Comparison of ENCODE assay signal across 14 mouse cellular contexts in genomic region chr7:127276519-127276961, GRCm38 (mm10). TPM values are rescaled to one million over a fixed set of nuclear protein-coding genes. Genes with fewer than 3 reads are reported as not detected.
DNase-seq lines count a peak whose midpoint lies in the region; ATAC-seq and TF ChIP-seq lines count a peak whose summit lies in the region.
"Had no signal": no experiment of that assay in that cellular context is flagged by ENCODE, and none has a peak within 500 bp of the region (broad histone marks: within the 10 kb centered on the region; RNA-seq: fewer than 3 reads in every experiment).

No protein-coding gene starts in this region.

- H3K27me3 ChIP-seq in midbrain, embryonic 11.5 days (ENCODE audit: control insufficient read depth, insufficient read depth, low read length): no peaks in the 10 kb centered on the region
- no peaks in the 10 kb centered on the region for H3K27me3 ChIP-seq in midbrain, embryonic 16.5 days (ENCODE audit: control insufficient read depth, insufficient read depth, low read depth, low read length)
- no peaks in the 10 kb centered on the region for H3K27me3 ChIP-seq in kidney, postnatal 0 days (ENCODE audit: insufficient read depth, low read length)
- no peaks in the 10 kb centered on the region for H3K27me3 ChIP-seq in liver, embryonic 14.5 days (ENCODE audit: control insufficient read depth, insufficient read depth, low read length)
- H3K27me3 ChIP-seq: embryonic facial prominence, embryonic 13.5 days had no signal

- DNase-seq in midbrain, embryonic 11.5 days (ENCODE audit: low spot score, missing footprints): peak; percentile 44
- DNase-seq in kidney, postnatal 0 days (ENCODE audit: low spot score): peak; percentile 51
- no peak for DNase-seq in liver, embryonic 14.5 days (ENCODE audit: low read depth in 3 of 3, low spot score in 3 of 3)
- peak; percentile 81 for DNase-seq in yolk sac, embryonic 10.5 days (ENCODE audit: low spot score)
- DNase-seq in urinary bladder, postnatal 10 days (ENCODE audit: low spot score): no peak
- DNase-seq in frontal cortex, postnatal 10 days (ENCODE audit: low spot score in 2 of 2): no peak
- no peak for DNase-seq in MN1 (ENCODE audit: low spot score)
- DNase-seq: cerebellum, adult 11 months; gastrocnemius, postnatal 36 days; heart, postnatal 4 days; layer of hippocampus, postnatal 36 days had no signal

- no peak overlapping the region for H3K4me2 ChIP-seq in midbrain, embryonic 11.5 days
- no peak overlapping the region for H3K4me2 ChIP-seq in midbrain, embryonic 16.5 days (ENCODE audit: low read length)
- no peak overlapping the region for H3K4me2 ChIP-seq in kidney, postnatal 0 days (ENCODE audit: low read length)
- H3K4me2 ChIP-seq in liver, embryonic 14.5 days (ENCODE audit: low read depth): no peak overlapping the region
- H3K4me2 ChIP-seq: embryonic facial prominence, embryonic 13.5 days had no signal

- 75% methylated on average over 5 of the region's 5 CpGs for WGBS in midbrain, embryonic 11.5 days
- 80% methylated on average over 5 of the region's 5 CpGs for WGBS in midbrain, embryonic 16.5 days
- 31% methylated on average over 5 of the region's 5 CpGs for WGBS in kidney, postnatal 0 days
- 60% methylated on average over 5 of the region's 5 CpGs for WGBS in liver, embryonic 14.5 days (ENCODE audit: insufficient replicate concordance)

- no peak overlapping the region for H3K27ac ChIP-seq in midbrain, embryonic 11.5 days (ENCODE audit: low read depth, low read length)
- H3K27ac ChIP-seq in midbrain, embryonic 16.5 days (ENCODE audit: low read length): no peak overlapping the region
- H3K27ac ChIP-seq in kidney, postnatal 0 days: peak overlapping the region; percentile 81
- H3K27ac ChIP-seq in liver, embryonic 14.5 days: peak overlapping the region; percentile 27; the same call in 1 of the 2 replicates
- H3K27ac ChIP-seq: embryonic facial prominence, embryonic 13.5 days; heart, embryonic 10.5 days had no signal

- 0 out of 2 replicates have a peak, but pooled peaks cover under 1% of the 10 kb centered on the region for H3K36me3 ChIP-seq in midbrain, embryonic 11.5 days (ENCODE audit: control insufficient read depth, insufficient read depth, low read length)
- no peaks in the 10 kb centered on the region for H3K36me3 ChIP-seq in midbrain, embryonic 16.5 days (ENCODE audit: control insufficient read depth, insufficient read depth, low read length)
- peaks cover 3% of the 10 kb centered on the region; the same call in 1 of the 2 replicates for H3K36me3 ChIP-seq in kidney, postnatal 0 days (ENCODE audit: insufficient read depth, low read length)
- H3K36me3 ChIP-seq in liver, embryonic 14.5 days (replicated peaks; ENCODE audit: control insufficient read depth, insufficient read depth, low read depth): peaks cover 4% of the 10 kb centered on the region

- peaks cover 11% of the 10 kb centered on the region for H3K4me1 ChIP-seq in midbrain, embryonic 11.5 days (ENCODE audit: control insufficient read depth, insufficient read depth, low read length)
- H3K4me1 ChIP-seq in midbrain, embryonic 16.5 days (ENCODE audit: control insufficient read depth, insufficient read depth, low read length): peaks cover 16% of the 10 kb centered on the region
- peaks cover 17% of the 10 kb centered on the region for H3K4me1 ChIP-seq in kidney, postnatal 0 days (replicated peaks; ENCODE audit: insufficient read depth, low read length)
- peaks cover 6 to 29% of the 10 kb centered on the region in 2 experiments for H3K4me1 ChIP-seq in liver, embryonic 14.5 days (replicated peaks; ENCODE audit: control insufficient read depth in 2 of 2, insufficient read depth in 2 of 2, low read length in 1 of 2)

- no peak for ATAC-seq in midbrain, embryonic 11.5 days (ENCODE audit: low FRiP score)
- no peak for ATAC-seq in midbrain, embryonic 16.5 days
- no peak for ATAC-seq in kidney, postnatal 0 days (replicated peaks; ENCODE audit: low FRiP score, low read depth)
- no peak for ATAC-seq in liver, embryonic 14.5 days (ENCODE audit: insufficient read depth)

- H3K9ac ChIP-seq in midbrain, embryonic 11.5 days (ENCODE audit: low read length): no peak overlapping the region
- H3K9ac ChIP-seq in midbrain, embryonic 16.5 days (ENCODE audit: low read depth, low read length): no peak overlapping the region
- no peak overlapping the region for H3K9ac ChIP-seq in kidney, postnatal 0 days (ENCODE audit: low read depth, low read length)
- no peak overlapping the region for H3K9ac ChIP-seq in liver, embryonic 14.5 days (replicated peaks)
- H3K9ac ChIP-seq: embryonic facial prominence, embryonic 13.5 days had no signal

- TF ChIP-seq EP300 in liver, embryonic 14.5 days (IDR thresholded peaks at IDR 0.05; ENCODE audit: low read depth): no peak

- no peak overlapping the region for H3K4me3 ChIP-seq in midbrain, embryonic 11.5 days (ENCODE audit: low read depth, low read length)
- no peak overlapping the region for H3K4me3 ChIP-seq in midbrain, embryonic 16.5 days (ENCODE audit: low read depth, low read length)
- H3K4me3 ChIP-seq in kidney, postnatal 0 days (replicated peaks; ENCODE audit: low read depth, low read length): no peak overlapping the region
- H3K4me3 ChIP-seq in liver, embryonic 14.5 days (ENCODE audit: insufficient read depth in 1 of 2, low read depth in 2 of 2, low read length in 2 of 2): no peak overlapping the region
- H3K4me3 ChIP-seq: embryonic facial prominence, embryonic 13.5 days; heart, embryonic 10.5 days had no signal

- no peak for TF ChIP-seq CTCF in kidney, postnatal 0 days (IDR thresholded peaks at IDR 0.05; ENCODE audit: low read depth)
- TF ChIP-seq CTCF in liver, embryonic 14.5 days (IDR thresholded peaks at IDR 0.05; ENCODE audit: low read depth): no peak

- no peaks in the 10 kb centered on the region for H3K9me3 ChIP-seq in midbrain, embryonic 11.5 days (ENCODE audit: control insufficient read depth, low read length)
- H3K9me3 ChIP-seq in midbrain, embryonic 16.5 days (replicated peaks; ENCODE audit: control insufficient read depth, low read length, poor library complexity, severe bottlenecking): no peaks in the 10 kb centered on the region
- no peaks in the 10 kb centered on the region for H3K9me3 ChIP-seq in kidney, postnatal 0 days (replicated peaks; ENCODE audit: low read length)
- no peaks in the 10 kb centered on the region for H3K9me3 ChIP-seq in liver, embryonic 14.5 days (ENCODE audit: control insufficient read depth, low read length)
- H3K9me3 ChIP-seq: embryonic facial prominence, embryonic 13.5 days; heart, embryonic 10.5 days had no signal

RNA-seq across cellular contexts. Expression of gene Sephs2, which starts 2.7 kb away (rescaled TPM):
- 79.0 and 84.5 TPM in 2 replicates for polyA plus RNA-seq in midbrain, embryonic 11.5 days (2014; fragmentation: Nextera tagmentation; extraction: Ambion mirVana)
- 59.4 and 59.7 TPM in 2 replicates for polyA plus RNA-seq in midbrain, embryonic 16.5 days (2015; fragmentation: Nextera tagmentation; extraction: Ambion mirVana)
- polyA plus RNA-seq in kidney, postnatal 0 days (2015; fragmentation: Nextera tagmentation; extraction: Ambion mirVana): 207 and 215 TPM in 2 replicates
- 35.0 and 44.9 TPM in 2 replicates for polyA plus RNA-seq in liver, embryonic 14.5 days (2012; rRNA removed)
- 143 and 155 TPM in 2 replicates for polyA plus RNA-seq in liver, embryonic 14.5 days (2014; fragmentation: Nextera tagmentation; extraction: Ambion mirVana)

RNA-seq across cellular contexts. Expression of gene Dctpp1, which starts 16.0 kb away (rescaled TPM):
- 235 and 254 TPM in 2 replicates for polyA plus RNA-seq in midbrain, embryonic 11.5 days (2014; fragmentation: Nextera tagmentation; extraction: Ambion mirVana)
- polyA plus RNA-seq in midbrain, embryonic 16.5 days (2015; fragmentation: Nextera tagmentation; extraction: Ambion mirVana): 112 and 120 TPM in 2 replicates
- 146 and 157 TPM in 2 replicates for polyA plus RNA-seq in kidney, postnatal 0 days (2015; fragmentation: Nextera tagmentation; extraction: Ambion mirVana)
- polyA plus RNA-seq in liver, embryonic 14.5 days (2012; rRNA removed): 62.2 and 82.9 TPM in 2 replicates
- 104 and 117 TPM in 2 replicates for polyA plus RNA-seq in liver, embryonic 14.5 days (2014; fragmentation: Nextera tagmentation; extraction: Ambion mirVana)

RNA-seq across cellular contexts. Expression of gene Itgal, which starts 19.5 kb away (rescaled TPM):
- 0.63 and 0.69 TPM in 2 replicates for polyA plus RNA-seq in midbrain, embryonic 11.5 days (2014; fragmentation: Nextera tagmentation; extraction: Ambion mirVana)
- 0.25 and 0.31 TPM in 2 replicates for polyA plus RNA-seq in midbrain, embryonic 16.5 days (2015; fragmentation: Nextera tagmentation; extraction: Ambion mirVana)
- 0.93 and 1.1 TPM in 2 replicates for polyA plus RNA-seq in kidney, postnatal 0 days (2015; fragmentation: Nextera tagmentation; extraction: Ambion mirVana)
- 6.4 and 6.7 TPM in 2 replicates for polyA plus RNA-seq in liver, embryonic 14.5 days (2012; rRNA removed)
- polyA plus RNA-seq in liver, embryonic 14.5 days (2014; fragmentation: Nextera tagmentation; extraction: Ambion mirVana): 4.0 and 4.8 TPM in 2 replicates

RNA-seq across cellular contexts. Expression of gene Zfp771, which starts 32.5 kb away (rescaled TPM):
- polyA plus RNA-seq in midbrain, embryonic 11.5 days (2014; fragmentation: Nextera tagmentation; extraction: Ambion mirVana): 49.3 and 54.0 TPM in 2 replicates
- polyA plus RNA-seq in midbrain, embryonic 16.5 days (2015; fragmentation: Nextera tagmentation; extraction: Ambion mirVana): 64.5 and 70.4 TPM in 2 replicates
- 46.2 and 49.3 TPM in 2 replicates for polyA plus RNA-seq in kidney, postnatal 0 days (2015; fragmentation: Nextera tagmentation; extraction: Ambion mirVana)
- 19.6 and 21.6 TPM in 2 replicates for polyA plus RNA-seq in liver, embryonic 14.5 days (2012; rRNA removed)
- polyA plus RNA-seq in liver, embryonic 14.5 days (2014; fragmentation: Nextera tagmentation; extraction: Ambion mirVana): 11.0 TPM in 2 replicates

RNA-seq across cellular contexts. Expression of gene Sept1, which starts 43.6 kb away (rescaled TPM):
- 24.6 and 29.8 TPM in 2 replicates for polyA plus RNA-seq in midbrain, embryonic 11.5 days (2014; fragmentation: Nextera tagmentation; extraction: Ambion mirVana)
- polyA plus RNA-seq in midbrain, embryonic 16.5 days (2015; fragmentation: Nextera tagmentation; extraction: Ambion mirVana): 14.3 and 15.5 TPM in 2 replicates
- polyA plus RNA-seq in kidney, postnatal 0 days (2015; fragmentation: Nextera tagmentation; extraction: Ambion mirVana): 16.7 and 20.5 TPM in 2 replicates
- 10.3 and 16.1 TPM in 2 replicates for polyA plus RNA-seq in liver, embryonic 14.5 days (2012; rRNA removed)
- polyA plus RNA-seq in liver, embryonic 14.5 days (2014; fragmentation: Nextera tagmentation; extraction: Ambion mirVana): 7.0 TPM in 2 replicates

Comparison
In these comparisons a context has a peak if more than half of its experiments do, and no peak if none do; other contexts are left out.
1. DNase-seq: peak in midbrain, embryonic 11.5 days (single experiment), kidney, postnatal 0 days (single experiment) and yolk sac, embryonic 10.5 days (single experiment); none in liver, embryonic 14.5 days (0 of 3), urinary bladder, postnatal 10 days (single experiment), frontal cortex, postnatal 10 days (0 of 2) and MN1 (single experiment).
2. H3K27ac ChIP-seq: peak in kidney, postnatal 0 days (single experiment) and liver, embryonic 14.5 days (single experiment); none in midbrain, embryonic 11.5 days (single experiment) and midbrain, embryonic 16.5 days (single experiment).